Mouse (Mus musculus) left cerebral cortex, adult 11 months (tissue): ENCODE results near the gene Pamr1.

Experiments used
- DNase-seq: peaks from one replicate; pipeline ENCODE4 v3.0.0; 2022; ENCODE audit warnings: low spot score

Gene Pamr1

DNA sequence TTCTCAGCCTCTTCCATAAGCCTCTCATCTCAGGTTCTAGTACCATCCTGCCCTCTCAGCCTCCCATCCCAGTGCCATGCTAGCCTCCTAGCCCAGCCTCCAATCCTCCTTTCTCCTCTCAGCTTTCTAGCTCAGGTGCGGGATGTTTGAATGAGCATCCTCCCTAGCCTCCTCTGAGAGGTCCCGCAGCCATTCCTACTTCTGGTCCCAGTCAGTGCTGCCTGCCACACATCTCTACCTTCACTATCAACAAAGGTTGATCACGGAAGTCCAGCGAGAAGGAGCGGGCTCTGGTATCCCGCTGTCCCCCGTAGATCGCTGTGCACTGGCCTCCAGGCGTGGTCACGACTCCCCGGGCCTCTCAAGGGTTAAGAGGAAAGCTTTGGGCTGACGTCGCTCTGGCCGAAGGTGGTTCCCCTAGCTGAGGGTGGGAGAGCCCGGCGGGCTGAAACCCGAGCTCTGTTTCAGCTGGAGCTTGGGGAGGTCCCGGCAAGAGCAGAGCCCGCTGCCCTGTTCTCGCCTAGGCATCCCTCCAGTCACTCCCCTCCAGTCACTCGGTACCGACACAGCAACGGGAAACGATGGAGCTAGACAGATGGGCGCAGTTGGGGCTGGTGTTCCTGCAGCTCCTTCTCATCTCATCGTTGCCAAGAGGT lies at the start of gene Pamr1:
Gene Pamr1, plus strand, starts transcription at position 402 of the 656 bp plus-strand sequence.
- DNase-seq: no peak

DNA sequence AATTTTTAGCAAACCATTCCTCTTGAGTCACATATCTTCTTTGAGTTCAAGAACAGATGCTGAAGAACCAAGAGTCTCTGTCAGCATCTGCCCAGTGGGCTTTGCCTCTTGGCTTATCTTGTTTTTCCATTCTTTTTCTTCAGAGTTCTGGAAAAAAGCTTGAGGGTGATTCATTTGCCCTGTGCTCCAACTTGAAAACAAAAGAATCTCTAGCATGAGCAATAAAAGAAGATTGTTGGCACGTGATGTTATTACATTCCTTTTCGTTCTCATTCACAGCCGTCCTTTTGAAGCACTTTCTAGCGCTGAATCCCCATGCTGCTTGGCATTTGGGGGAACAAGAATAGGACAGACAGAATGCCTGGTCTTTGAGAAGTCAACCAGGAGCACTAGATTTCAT lies 42.2 kb upstream of the Pamr1 start:
- no peak for DNase-seq

DNA sequence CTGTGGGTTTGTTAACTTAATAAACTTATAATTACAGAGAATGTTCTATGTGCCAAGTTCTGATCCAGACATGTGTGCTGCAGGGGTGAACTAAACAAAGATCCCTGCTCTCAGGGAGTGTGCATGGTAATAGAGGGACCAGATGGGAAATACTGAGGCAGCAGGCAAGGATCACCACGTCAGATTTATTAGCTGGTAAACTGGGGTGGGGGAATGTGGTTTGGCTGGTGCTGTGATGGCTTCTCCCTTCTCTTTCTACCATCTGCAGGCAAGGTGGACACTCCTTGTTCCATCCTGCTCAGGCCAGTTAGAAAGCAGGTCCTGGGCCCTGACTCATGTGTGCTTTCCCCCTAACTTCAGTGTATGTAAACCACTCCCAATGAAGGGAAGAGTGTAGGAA lies 41.7 kb upstream of the Pamr1 start:
- DNase-seq: no peak

DNA sequence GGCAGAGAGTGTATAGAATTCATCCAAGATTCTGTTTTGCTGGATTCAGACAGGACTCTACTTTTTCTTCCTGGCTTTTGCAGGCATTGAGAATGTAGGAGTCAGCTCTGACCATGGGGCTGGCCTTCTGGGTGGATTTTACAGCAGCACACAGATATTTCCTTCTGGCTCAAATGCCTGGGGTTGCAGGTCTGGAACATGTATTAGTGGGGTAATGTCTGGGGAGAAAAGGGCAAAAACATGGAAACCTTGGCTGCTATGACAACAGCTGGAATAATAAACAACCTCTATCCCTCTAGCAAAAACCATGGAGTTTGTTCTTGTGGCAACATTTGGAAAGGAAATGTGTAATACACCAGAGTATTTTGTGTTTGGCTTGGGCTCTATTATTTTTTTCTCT lies 29.9 kb upstream of the Pamr1 start:
- DNase-seq: no peak

DNA sequence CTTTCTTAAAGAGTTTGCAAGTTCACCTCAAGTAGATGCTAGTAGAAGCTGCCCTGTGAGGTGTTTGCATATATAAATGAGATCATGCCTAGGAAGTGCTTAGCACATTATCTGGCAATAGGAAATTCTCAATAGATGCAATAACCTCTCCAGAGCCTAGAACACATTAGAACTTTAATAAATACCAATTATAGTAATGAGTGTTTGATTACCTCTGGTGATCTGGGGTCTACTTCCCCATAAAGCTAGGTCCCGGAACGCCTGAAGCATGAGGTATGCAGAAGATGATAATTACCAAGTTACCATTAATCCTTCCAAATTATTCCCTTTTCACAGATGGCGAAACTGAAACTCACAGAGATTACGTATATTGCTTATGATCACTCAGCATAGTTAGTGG lies 22.2 kb upstream of the Pamr1 start:
- no peak for DNase-seq

DNA sequence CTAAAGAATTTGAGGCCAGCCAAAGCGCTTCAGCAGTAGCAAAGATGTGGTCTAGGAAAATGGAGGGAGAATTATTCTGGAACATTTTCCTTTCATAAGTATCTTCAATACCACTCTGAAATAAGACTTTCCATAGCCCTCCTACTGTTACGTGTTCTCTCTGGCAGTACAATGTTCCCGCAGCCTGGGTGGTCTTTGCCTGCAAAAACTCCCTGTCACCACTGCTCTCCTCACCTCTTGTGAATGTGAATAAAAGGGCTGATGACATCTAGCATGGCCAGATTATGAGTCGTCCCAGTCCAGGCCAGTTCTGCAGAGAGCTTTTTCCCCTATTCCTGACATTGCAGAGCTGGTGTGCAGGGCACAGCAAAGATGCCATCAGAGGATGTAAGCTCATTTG lies 16.4 kb upstream of the Pamr1 start:
- no peak for DNase-seq

DNA sequence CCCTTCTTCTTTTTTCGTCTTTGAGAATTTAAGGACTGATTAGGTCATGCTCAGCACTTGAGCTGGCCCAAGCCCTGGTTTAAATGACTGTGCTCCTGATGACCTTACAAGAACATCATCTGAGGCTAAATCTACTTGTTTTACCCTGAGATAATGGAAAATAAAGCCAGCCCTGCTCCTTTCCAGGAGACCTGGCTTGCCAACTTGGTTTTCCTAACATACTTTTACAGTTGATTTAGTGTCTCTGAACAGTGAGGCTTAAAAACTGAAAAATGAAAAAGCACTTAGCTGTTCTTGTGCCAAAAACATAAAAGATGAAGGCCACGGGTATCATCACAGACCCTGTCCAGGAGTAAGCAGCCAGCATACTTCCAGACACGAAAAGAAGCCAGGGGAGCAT lies 13.0 kb upstream of the Pamr1 start:
- DNase-seq: no peak

DNA sequence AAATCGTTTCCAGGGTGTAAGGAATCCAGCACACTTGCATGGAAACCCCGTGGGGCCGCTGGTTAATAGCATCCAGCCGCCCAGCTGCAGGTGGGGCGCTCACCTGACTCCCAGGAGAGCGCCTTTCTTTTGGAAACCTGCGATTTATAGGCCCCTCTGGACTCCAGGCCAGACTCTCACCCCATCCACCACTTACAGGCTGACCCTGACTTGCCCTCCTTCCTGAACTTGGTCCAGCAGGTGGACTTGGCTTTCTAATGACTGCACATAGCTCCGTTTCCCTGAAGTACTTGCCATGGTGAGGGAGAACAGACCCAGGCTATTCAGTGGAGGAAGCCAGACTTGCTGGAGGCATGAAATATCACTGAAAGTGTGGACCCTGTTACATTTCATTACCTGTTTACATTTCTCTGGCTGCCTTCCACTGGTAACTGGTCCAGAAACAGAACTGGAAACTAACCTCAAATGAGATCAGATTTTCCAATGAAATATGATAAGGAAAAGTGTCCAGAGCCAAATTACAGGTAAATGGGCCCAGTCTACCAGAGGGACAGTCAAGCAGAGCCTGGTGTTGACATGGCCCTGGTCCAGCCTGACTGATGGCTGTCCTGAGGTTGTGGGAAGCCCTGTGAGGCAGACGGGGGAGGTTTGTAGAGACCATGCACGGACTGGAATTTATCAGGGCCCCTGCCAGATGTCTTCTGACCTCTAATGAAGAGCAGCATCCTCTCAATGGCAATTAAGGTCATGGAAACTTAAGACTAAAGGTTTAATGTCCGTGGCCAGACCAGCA lies 9.2 kb upstream of the Pamr1 start:
- no peak for DNase-seq

DNA sequence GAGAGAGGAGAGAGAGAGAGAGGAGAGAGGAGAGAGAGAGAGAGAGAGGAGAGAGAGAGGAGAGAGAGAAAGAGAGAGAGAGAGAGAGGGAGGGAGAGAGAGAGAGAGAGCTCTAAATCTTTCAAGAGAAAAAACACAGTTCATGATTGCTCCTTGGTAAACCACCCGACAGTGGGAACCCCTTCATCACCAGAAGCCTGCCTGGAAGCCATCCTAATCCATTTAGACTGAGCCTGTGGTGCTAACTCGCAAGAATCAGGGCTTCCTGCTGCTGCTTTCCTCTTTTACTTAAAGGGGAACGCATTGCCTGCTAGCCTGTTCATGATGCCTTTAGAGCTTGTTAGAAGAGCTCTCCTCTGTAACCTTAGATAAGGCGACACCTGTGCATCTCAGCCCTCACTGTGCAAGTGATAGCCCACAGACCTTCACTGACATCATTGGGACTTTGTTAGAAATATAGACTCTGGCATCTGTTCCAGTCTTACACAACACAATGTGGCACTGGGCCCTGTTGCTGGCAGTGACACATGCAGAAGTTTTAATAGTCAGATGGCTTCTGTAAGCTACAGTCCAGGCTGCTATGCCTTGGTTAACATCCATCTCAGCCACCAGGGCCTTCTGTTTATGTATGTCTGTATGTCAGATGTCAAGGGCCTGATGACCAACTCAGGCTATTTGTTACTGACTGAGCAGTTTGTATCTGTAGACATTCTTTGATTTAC lies 8.2 kb upstream of the Pamr1 start:
- no peak for DNase-seq

DNA sequence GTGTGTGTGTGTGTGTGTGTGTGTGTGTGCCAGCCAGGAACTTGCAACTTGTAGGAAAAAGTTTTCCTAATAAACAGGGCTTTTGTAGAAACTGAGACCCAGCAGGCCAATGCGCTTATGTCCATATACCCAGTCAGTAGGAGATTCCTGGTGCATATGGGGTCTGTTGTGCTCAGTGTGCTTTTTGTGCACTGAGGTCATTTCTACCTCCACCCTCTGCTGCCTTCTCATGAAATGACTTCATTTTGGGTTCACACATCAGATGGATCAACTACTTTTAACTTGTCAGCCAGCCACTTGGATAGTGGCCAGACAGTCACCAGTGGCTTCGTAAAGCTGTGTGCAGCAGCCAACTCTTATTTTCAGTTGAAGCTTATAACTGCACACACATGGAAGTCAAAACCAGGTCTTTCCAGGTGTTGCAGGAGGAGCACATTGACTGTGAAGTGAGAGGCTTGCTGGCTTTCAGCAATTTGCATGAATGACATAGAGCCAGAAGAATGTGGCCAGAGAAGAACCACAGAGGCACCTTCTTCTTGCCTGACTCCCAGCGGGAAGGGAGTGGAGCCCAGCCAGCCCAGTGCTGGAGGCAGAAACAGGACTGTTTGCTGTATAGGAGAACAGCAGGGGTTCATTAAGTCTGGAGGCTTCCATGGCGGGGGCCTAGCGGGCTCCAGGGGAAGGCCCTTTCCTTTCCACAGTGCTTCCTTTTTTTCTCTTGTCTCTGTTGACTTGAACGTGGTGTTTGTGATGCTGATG lies 5.7 kb upstream of the Pamr1 start:
- DNase-seq: no peak

DNA sequence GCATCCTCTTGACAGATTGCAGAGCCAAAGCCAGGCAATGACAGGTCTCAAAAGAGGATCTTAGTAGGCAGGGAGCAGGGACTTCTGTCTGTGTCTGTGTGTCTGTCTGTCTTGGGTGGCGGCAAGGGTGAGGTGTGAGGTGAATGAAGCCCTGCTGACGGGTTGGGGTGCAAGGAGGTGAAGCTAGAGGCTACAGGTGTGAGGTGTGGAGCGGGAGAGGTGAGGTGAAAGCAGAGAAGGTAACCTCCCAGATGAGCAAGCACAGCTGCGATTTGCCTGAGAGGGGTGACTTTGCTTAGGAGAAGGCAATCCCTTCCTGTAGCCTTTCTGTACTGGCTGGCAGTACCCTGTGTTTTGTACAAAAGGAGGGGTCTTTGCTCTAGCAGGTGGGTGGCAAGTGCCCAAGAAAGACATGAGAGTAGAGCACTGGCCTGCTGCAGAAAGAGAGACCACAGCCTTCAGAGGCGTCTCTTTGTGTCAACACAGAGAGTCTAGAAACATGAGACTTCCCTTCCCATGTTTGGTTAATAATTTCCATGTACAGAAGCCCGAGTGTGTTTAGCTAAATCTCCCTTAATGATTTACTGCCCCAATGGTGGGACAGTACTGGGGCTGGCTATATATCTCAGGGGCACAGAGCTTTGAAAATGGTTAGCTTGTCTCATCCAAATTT lies 1.2 kb downstream of the Pamr1 start:
- no peak for DNase-seq

DNA sequence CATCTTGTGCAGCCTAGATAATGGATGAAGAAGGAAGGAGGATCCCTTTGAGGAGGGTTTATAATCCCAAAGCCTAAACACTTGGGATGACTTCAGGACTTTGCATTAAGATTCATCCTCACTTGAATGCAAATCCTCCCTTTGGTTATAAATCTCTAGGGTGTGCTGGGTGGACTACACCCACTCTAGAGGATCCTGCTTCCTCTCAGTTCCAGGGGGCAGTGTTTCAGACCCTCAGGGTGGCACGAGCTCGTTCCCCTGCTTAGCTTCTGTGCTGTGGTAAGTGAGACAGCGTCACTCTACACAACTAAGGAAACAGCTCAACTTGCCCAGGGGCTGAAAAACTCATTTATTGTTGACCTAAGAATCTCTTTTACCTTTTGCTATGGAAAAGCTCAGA lies 1.8 kb downstream of the Pamr1 start:
- DNase-seq: no peak

DNA sequence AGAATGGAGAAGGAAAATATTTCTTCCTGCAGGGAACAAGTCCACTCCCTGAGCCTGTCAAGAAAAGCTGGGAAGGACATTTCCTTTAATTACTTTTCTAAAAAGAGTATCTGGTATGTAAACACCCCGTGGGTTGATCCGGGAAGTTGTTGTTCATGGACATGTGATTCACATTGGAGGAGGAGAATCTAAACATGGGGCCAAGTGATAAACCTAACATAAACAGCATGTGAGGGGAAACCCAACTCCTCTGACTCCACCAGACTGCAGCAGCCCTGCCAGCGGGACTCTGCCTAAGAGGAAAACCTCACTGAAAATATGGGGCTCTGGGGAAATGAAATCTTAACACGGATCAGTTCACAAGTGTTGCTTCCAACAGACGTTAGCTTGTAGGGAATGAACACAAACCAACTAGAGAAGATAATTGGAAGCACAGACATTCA lies 2.3 kb downstream of the Pamr1 start:
- DNase-seq: no peak

DNA sequence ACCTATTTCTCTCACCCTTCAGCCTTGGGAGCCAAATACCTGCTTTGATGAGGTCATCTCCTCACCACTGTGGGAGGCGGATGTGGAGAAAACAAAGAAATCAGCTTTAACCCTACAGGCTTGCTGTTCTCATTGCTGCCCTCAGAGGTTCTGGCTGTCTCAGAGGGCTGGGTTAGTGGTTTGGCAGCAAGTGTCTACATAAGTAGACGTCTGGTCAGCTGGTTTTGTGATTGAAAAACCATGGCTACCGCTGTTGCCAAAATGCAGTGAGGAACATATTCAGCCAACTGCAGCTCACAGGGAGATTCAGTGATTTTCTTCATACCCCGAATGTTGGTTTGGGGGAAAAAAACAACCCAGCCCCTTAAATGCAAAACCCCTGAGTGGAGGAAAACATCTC lies 7.3 kb downstream of the Pamr1 start:
- no peak for DNase-seq

DNA sequence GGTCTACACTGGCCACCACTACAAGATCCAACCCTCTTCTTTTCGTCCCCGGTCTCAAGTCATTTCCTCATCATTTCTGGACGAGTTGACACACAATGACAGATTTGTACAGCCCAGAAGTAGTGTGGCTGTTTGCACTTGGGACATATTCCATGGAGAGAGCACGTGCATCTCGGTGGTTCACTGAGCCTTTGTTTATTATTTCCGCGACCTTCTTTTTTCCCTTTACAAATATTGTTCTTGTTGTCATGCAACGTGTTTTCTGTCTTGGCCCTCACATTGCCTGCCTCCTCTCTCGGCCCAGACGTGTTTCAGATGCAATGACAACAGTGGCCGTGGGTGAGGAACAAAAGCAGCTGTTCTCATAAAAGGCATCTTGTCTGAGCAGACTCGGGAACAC lies 9.2 kb downstream of the Pamr1 start:
- DNase-seq: no peak

DNA sequence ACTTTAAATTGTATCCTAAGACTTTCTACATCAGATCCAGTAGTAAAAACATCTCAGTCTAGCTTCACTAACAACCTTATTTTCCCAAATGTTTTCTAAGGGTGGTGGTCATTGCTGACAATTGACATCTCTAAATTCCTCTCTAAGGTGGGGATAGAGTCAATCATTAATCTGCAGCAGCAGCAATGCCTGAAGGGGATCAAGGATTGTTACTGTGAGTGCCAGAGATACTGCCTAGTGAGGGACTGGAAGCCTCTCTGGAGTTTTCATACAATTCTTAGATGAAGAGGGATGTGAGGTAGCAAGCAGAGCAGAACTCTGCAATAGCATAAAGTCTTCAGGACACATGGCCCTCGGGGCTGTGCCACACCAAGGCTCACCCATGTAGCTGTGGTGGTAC lies 14.0 kb downstream of the Pamr1 start:
- no peak for DNase-seq

DNA sequence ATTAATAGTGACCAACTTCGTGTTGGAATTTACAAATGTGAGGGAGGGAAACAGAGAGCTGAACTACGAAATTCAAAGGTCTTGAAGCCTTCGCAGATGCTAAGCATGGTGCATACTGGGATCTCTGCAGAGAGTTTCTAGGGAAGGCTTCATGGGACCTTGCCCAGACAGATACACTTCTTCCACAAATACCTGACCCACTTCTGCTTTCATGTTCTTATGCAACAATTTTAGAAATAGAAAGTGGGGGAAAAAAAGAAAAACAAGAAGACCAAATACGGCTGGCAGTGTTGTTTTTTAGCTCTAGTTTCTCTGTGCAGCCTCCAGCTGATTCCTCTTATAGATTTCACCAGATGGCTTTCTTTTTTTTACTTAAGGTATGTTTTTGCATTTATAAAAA lies 29.4 kb downstream of the Pamr1 start:
- DNase-seq: peak; percentile 21

DNA sequence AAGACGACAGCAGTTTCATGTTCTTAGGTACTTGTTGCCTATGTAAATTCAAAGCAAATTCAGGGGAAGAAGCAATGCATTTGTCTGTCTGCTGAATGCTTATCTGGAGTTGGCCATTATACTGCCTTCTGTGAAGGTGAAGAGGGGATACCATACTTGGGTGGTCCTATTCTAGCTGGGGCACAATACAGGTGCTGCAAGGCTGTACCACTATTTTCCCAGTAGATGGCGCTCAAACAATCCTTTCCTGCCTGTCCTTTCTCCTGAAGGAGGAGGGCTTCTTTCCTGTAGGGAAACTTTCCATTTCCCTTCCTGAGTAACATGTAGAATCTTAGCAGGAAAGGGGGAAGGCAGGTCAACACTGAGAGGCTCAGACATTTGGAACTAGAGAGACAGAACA lies 40.2 kb downstream of the Pamr1 start:
- no peak for DNase-seq

DNA sequence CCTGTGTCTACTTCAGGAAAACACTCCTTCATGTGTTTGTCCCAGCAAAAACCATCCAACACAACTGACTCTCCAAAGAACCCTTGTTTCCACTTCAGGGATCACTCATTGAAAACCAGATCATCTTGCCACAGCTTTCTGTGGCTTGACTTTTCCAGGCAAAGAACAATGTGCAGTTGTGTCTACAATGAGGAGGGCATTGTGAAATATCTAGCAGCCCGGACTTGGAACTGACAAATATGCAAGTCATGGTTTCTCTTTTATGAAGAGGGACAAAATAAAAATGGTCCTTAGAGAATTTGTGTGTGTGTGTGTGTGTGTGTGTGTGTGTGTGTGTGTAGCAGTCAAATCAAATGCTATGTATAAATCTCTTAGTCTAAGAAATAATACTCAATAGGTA lies 44.7 kb downstream of the Pamr1 start:
- DNase-seq: no peak

DNA sequence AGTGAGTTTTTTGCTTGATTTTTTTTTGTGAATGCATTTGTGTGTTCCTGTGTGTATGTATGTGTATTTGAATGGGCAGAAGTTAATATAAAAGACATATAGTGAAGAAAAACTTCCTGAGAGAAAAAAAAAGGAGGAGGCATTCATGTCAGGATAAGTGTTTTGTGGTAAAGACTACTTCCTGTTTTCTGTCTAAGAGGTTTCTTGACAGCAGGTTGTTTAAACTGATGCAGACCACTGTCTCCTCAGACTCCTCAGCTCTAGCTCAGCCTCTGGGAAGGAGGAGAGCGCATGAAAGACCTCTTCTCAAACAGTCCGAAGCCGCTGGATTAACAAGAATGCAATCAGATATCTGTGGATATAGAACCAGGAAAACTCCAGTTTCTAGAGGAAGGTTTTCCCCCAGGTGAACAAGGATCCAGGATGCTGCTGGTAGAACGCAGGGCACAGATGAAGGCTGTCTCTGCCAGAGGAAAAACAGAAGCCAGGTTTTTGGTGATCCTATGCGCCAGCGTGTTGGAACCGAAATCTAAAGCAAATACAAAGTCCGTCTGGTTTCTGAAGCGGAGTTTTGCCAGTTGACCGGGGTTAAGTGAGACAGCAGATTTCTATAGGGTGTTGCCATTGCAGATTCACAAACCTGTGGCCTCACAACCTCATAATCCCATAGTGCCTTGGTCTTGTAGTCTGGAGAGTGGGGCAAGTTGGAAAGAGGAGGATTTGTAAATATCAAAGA lies 45.8 kb downstream of the Pamr1 start:
- no peak for DNase-seq
